Mouse (Mus musculus): ENCODE data around the gene Rph3al. TPM values are rescaled to one million over a fixed set of nuclear protein-coding genes. Genes with fewer than 3 reads are reported as not detected.
A peak's percentile ranks its signal among the peaks of the same experiment; 100 is the strongest.

The Rph3al gene
- polyA plus RNA-seq, 1 experiment from 2014 or later = 6.2 TPM

GRCm38 (mm10) chr11:75862466-75862865 lies 75.8 kb downstream of the Rph3al start:
- no peak for ATAC-seq (ENCODE audit: insufficient number of reproducible peaks, low FRiP score)
- WGBS = 65% methylated on average over 4 of the region's 4 CpGs
- H3K9ac ChIP-seq = no peak overlapping the region
- H3K36me3 ChIP-seq = no peaks in the 10 kb centered on the region
- peaks cover 38% of the 10 kb centered on the region for H3K4me1 ChIP-seq (replicated peaks)
- no peaks in the 10 kb centered on the region for H3K9me3 ChIP-seq (replicated peaks)
- H3K4me2 ChIP-seq = no peak overlapping the region
- H3K27ac ChIP-seq (ENCODE audit: poor library complexity, severe bottlenecking) = no peak overlapping the region
- no peaks in the 10 kb centered on the region for H3K27me3 ChIP-seq (replicated peaks)
- no peak overlapping the region for H3K4me3 ChIP-seq

- no peak overlapping the region for H3K4me2 ChIP-seq
- no peak overlapping the region for H3K27ac ChIP-seq (ENCODE audit: poor library complexity, severe bottlenecking)
- no peak for ATAC-seq (ENCODE audit: insufficient number of reproducible peaks, low FRiP score)
- no peak overlapping the region for H3K9ac ChIP-seq
- 51% methylated on average over 4 of the region's 4 CpGs for WGBS
- H3K9me3 ChIP-seq (replicated peaks) = no peaks in the 10 kb centered on the region
- H3K36me3 ChIP-seq = no peaks in the 10 kb centered on the region
- H3K27me3 ChIP-seq (replicated peaks) = no peaks in the 10 kb centered on the region
- no peak overlapping the region for H3K4me3 ChIP-seq
- H3K4me1 ChIP-seq (replicated peaks) = peaks cover 41% of the 10 kb centered on the region
Measured at GRCm38 (mm10) chr11:75861653-75862052, 76.6 kb downstream of the Rph3al start.

DNA sequence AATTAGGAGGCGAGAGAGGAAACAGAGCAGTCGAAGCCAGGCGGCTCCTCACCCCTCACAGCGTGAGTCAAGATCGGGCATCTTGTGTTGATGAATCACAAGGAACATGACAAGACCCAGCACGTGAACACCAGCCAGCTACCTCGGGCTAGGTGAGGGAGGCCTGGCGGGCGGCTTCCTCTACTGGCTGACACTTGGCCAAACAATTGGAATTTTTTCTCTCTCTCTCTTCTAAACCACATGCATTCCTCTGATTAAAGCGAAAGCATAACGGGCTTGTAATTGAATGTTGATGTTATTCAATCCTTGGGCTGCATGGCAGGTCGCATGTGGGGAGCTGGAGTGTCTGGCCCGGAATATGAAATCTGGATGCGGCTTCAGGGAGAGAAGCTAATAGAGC lies 77.0 kb downstream of the Rph3al start:
- peaks cover 41% of the 10 kb centered on the region for H3K4me1 ChIP-seq (replicated peaks)
- no peak overlapping the region for H3K27ac ChIP-seq (ENCODE audit: poor library complexity, severe bottlenecking)
- H3K9ac ChIP-seq = no peak overlapping the region
- 63% methylated on average over 14 of the region's 14 CpGs for WGBS
- no peak overlapping the region for H3K4me2 ChIP-seq
- no peaks in the 10 kb centered on the region for H3K9me3 ChIP-seq (replicated peaks)
- ATAC-seq (ENCODE audit: insufficient number of reproducible peaks, low FRiP score) = no peak
- H3K36me3 ChIP-seq = no peaks in the 10 kb centered on the region
- H3K27me3 ChIP-seq (replicated peaks) = no peaks in the 10 kb centered on the region
- no peak overlapping the region for H3K4me3 ChIP-seq

DNA sequence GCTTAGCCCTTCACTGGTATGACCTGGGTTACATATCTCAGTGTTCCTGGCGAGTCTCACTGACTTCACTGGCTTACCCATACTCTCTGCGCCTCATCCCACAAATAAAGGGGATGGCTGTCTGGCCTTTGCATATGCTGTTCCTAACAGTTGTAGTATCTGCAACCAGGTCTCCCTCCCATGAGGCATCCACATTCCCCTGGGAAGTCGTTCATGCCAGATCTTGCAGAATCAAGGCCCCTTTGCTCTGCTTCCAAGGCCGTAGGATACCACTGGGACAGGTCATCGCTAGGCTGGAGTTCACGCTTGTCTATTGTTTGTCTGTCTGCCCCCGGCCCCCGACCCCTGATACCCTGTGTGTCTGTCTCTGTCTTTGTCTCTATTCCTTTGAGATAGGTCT lies 78.8 kb downstream of the Rph3al start:
- Histone ChIP-seq H3K4me2 (no peak overlapping the region), H3K4me1 (replicated peaks) (peaks cover 25% of the 10 kb centered on the region), H3K9me3 (replicated peaks) (no peaks in the 10 kb centered on the region), H3K36me3 (no peaks in the 10 kb centered on the region), H3K27me3 (replicated peaks) (no peaks in the 10 kb centered on the region), H3K4me3 (no peak overlapping the region), H3K27ac (ENCODE audit: poor library complexity, severe bottlenecking) (no peak overlapping the region), H3K9ac (no peak overlapping the region)
- 70% methylated on average over 8 of the region's 8 CpGs for WGBS
- ATAC-seq (ENCODE audit: insufficient number of reproducible peaks, low FRiP score) = no peak

DNA sequence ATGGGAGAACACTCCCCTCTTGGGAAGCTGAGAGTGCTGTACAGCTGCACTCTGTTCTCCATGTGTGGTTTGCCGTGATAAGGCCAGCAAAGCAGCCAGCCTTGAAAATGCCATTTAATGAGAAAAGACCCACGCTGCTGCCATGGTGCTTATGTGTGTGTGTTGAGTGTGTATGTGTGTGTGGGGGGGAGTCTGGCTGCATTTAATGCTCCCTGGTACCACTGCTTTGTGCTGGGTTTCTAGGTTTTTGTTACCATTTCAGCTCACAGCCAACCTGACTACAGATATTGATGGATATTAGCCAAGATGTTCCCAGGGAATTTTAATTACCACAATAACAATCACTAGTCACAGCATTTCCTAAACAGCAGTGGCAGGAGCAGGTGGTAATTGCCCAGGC lies 79.3 kb downstream of the Rph3al start:
- no peak overlapping the region for H3K9ac ChIP-seq
- ATAC-seq (ENCODE audit: insufficient number of reproducible peaks, low FRiP score) = no peak
- H3K4me2 ChIP-seq = no peak overlapping the region
- peaks cover 21% of the 10 kb centered on the region for H3K4me1 ChIP-seq (replicated peaks)
- 65% methylated on average over 2 of the region's 2 CpGs for WGBS
- no peak overlapping the region for H3K4me3 ChIP-seq
- H3K27me3 ChIP-seq (replicated peaks) = no peaks in the 10 kb centered on the region
- no peak overlapping the region for H3K27ac ChIP-seq (ENCODE audit: poor library complexity, severe bottlenecking)
- no peaks in the 10 kb centered on the region for H3K36me3 ChIP-seq
- H3K9me3 ChIP-seq (replicated peaks) = no peaks in the 10 kb centered on the region

GRCm38 (mm10) chr11:75857781-75858180 lies 80.4 kb downstream of the Rph3al start:
- H3K9me3 ChIP-seq (replicated peaks) = no peaks in the 10 kb centered on the region
- H3K27me3 ChIP-seq (replicated peaks) = no peaks in the 10 kb centered on the region
- WGBS = 51% methylated on average over 3 of the region's 3 CpGs
- no peak overlapping the region for H3K9ac ChIP-seq
- H3K4me1 ChIP-seq (replicated peaks) = peaks cover 24% of the 10 kb centered on the region
- H3K4me2 ChIP-seq = no peak overlapping the region
- H3K36me3 ChIP-seq = no peaks in the 10 kb centered on the region
- no peak overlapping the region for H3K4me3 ChIP-seq
- ATAC-seq (ENCODE audit: insufficient number of reproducible peaks, low FRiP score) = peak; percentile 29; the same call in 1 of the 2 replicates
- no peak overlapping the region for H3K27ac ChIP-seq (ENCODE audit: poor library complexity, severe bottlenecking)

DNA sequence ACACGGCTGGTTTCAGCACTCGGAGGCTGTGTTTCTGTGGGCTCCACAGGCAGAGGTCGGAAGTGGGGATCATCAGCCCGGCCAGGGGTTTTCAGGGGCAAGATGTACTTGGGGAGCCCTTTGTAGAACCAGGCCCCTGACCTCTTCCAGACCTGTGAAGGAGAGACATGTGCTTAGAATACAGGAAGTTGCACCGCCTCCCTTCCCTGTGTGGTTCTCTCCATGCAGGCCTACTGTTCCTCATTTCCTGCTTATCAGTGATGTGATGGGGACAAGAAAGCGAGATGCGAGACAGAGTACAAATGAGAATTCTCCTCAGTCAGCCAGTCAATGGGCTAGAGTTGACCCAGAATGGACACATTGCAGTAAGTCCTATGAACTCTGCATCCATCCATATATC lies 83.9 kb downstream of the Rph3al start:
- Histone ChIP-seq H3K9me3 (replicated peaks) (no peaks in the 10 kb centered on the region), H3K27me3 (replicated peaks) (no peaks in the 10 kb centered on the region), H3K4me2 (no peak overlapping the region), H3K9ac (no peak overlapping the region), H3K27ac (ENCODE audit: poor library complexity, severe bottlenecking) (no peak overlapping the region), H3K36me3 (no peaks in the 10 kb centered on the region), H3K4me1 (replicated peaks) (peaks cover 28% of the 10 kb centered on the region), H3K4me3 (no peak overlapping the region)
- ATAC-seq (ENCODE audit: insufficient number of reproducible peaks, low FRiP score) = no peak
- 72% methylated on average over 7 of the region's 7 CpGs for WGBS

GRCm38 (mm10) chr11:75853067-75853636 lies 85.1 kb downstream of the Rph3al start:
- 68% methylated on average over 10 of the region's 10 CpGs for WGBS
- Histone ChIP-seq H3K4me1 (replicated peaks) (peaks cover 21% of the 10 kb centered on the region), H3K36me3 (no peaks in the 10 kb centered on the region), H3K9ac (no peak overlapping the region), H3K4me2 (no peak overlapping the region), H3K27ac (ENCODE audit: poor library complexity, severe bottlenecking) (no peak overlapping the region), H3K9me3 (replicated peaks) (no peaks in the 10 kb centered on the region), H3K4me3 (no peak overlapping the region), H3K27me3 (replicated peaks) (no peaks in the 10 kb centered on the region)
- no peak for ATAC-seq (ENCODE audit: insufficient number of reproducible peaks, low FRiP score)

- 49% methylated on average over 2 of the region's 2 CpGs for WGBS
- Histone ChIP-seq H3K4me1 (replicated peaks) (peaks cover 20% of the 10 kb centered on the region), H3K36me3 (no peaks in the 10 kb centered on the region), H3K27ac (ENCODE audit: poor library complexity, severe bottlenecking) (no peak overlapping the region), H3K9ac (no peak overlapping the region), H3K27me3 (replicated peaks) (no peaks in the 10 kb centered on the region), H3K4me3 (no peak overlapping the region), H3K9me3 (replicated peaks) (no peaks in the 10 kb centered on the region), H3K4me2 (no peak overlapping the region)
- ATAC-seq (ENCODE audit: insufficient number of reproducible peaks, low FRiP score) = peak; percentile 66
Measured at GRCm38 (mm10) chr11:75852485-75852884, 85.7 kb downstream of the Rph3al start.

- Histone ChIP-seq H3K4me2 (no peak overlapping the region), H3K9ac (no peak overlapping the region), H3K36me3 (no peaks in the 10 kb centered on the region), H3K27me3 (replicated peaks) (0 out of 2 replicates have a peak, but pooled peaks cover 3% of the 10 kb centered on the region), H3K27ac (ENCODE audit: poor library complexity, severe bottlenecking) (no peak overlapping the region), H3K4me1 (replicated peaks) (peaks cover 21% of the 10 kb centered on the region), H3K9me3 (replicated peaks) (no peaks in the 10 kb centered on the region), H3K4me3 (no peak overlapping the region)
- 77% methylated on average over 6 of the region's 6 CpGs for WGBS
- no peak for ATAC-seq (ENCODE audit: insufficient number of reproducible peaks, low FRiP score)
Measured at GRCm38 (mm10) chr11:75849552-75849951, 88.7 kb downstream of the Rph3al start.

DNA sequence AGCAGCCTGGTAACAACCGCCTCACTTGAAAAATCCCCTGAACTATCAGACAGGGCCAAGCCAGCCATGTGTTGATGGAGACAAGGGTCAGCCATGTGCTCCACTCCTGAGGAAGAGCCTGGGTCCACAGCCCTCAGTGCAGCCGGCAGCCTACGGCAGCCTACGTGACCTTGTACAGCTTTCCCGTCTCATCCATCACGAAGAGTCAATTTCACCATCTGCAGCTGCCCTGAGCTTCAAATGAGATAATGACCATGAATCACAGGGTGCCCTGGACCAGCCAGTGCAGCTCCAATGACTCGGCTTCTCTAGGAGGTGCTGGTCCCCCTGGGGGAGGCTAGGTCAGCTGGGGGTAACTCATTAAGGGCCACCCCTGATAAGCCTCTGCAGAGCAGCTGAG lies 91.6 kb downstream of the Rph3al start:
- Histone ChIP-seq H3K27me3 (replicated peaks) (0 out of 2 replicates have a peak, but pooled peaks cover 3% of the 10 kb centered on the region), H3K9ac (no peak overlapping the region), H3K4me1 (replicated peaks) (peaks cover 10% of the 10 kb centered on the region), H3K4me3 (no peak overlapping the region), H3K4me2 (no peak overlapping the region), H3K27ac (ENCODE audit: poor library complexity, severe bottlenecking) (no peak overlapping the region), H3K36me3 (no peaks in the 10 kb centered on the region), H3K9me3 (replicated peaks) (no peaks in the 10 kb centered on the region)
- ATAC-seq (ENCODE audit: insufficient number of reproducible peaks, low FRiP score) = no peak
- WGBS = 54% methylated on average over 7 of the region's 7 CpGs

DNA sequence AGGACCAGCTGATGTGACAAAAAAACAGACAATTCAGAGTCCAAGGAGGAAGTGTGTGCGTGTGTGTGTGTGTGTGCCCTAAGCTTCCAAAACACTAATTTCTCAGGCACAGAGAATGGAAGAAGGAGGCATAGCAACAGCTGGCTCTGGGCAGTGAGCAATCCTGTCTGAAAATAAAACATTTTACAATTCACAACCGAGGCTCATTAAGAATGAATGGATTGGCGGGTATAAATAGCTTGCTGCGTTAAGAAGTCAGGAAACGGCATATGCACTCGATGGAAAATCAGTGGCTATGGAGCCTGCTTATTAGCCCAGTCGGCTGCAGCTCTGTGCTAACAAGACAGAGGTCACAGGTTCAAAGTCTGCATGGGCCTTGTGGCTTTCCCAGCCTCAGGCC lies 92.6 kb downstream of the Rph3al start:
- no peaks in the 10 kb centered on the region for H3K36me3 ChIP-seq
- WGBS = 60% methylated on average over 7 of the region's 7 CpGs
- no peak overlapping the region for H3K4me2 ChIP-seq
- no peak overlapping the region for H3K27ac ChIP-seq (ENCODE audit: poor library complexity, severe bottlenecking)
- peaks cover 13% of the 10 kb centered on the region for H3K4me1 ChIP-seq (replicated peaks)
- no peaks in the 10 kb centered on the region for H3K9me3 ChIP-seq (replicated peaks)
- H3K4me3 ChIP-seq = no peak overlapping the region
- no peak overlapping the region for H3K9ac ChIP-seq
- H3K27me3 ChIP-seq (replicated peaks) = 0 out of 2 replicates have a peak, but pooled peaks cover 3% of the 10 kb centered on the region
- no peak for ATAC-seq (ENCODE audit: insufficient number of reproducible peaks, low FRiP score)
